Mouse (Mus musculus) bone marrow macrophage, adult 2 months (primary cell): ENCODE data around the gene Ripor2. TPM values are rescaled to one million over a fixed set of nuclear protein-coding genes. Genes with fewer than 3 reads are reported as not detected.

Experiments
- H3K27ac ChIP-seq: 2 replicates; pipeline ENCODE4 v1.5.1; 2012; ENCODE audit warnings: low read depth, low read length; ENCODE audit not compliant: insufficient read depth
- H3K4me1 ChIP-seq: 2 replicates; pipeline ENCODE4 v1.6.1; 2012; ENCODE audit warnings: low read length; ENCODE audit not compliant: control insufficient read depth, insufficient read depth
- H3K4me3 ChIP-seq: 2 replicates; pipeline ENCODE4 v1.5.1; 2012; ENCODE audit warnings: mild to moderate bottlenecking, low read length, moderate library complexity; ENCODE audit not compliant: insufficient read depth
- CTCF ChIP-seq: IDR thresholded peaks from 2 replicates; pipeline ENCODE4 v1.5.1; 2012; ENCODE audit warnings: low read depth, mild to moderate bottlenecking, low read length, moderate library complexity
- POLR2A ChIP-seq: IDR thresholded peaks from 2 replicates; pipeline ENCODE4 v1.6.1; 2012; ENCODE audit warnings: mild to moderate bottlenecking, low read depth, low read length, borderline replicate concordance
- polyA plus RNA-seq: library from polyadenylated mRNA; stranded (reverse); fragments of >200 nt; gene quantifications from 2 replicates; pipeline ENCODE4 v1.2.4, GENCODE M21; 2012; ENCODE audit not compliant: missing spikeins, insufficient read depth, insufficient read length

The Ripor2 gene
- polyA plus RNA-seq, 1 experiment, result 0.46 TPM

- H3K4me1 ChIP-seq, result peaks cover 7% of the 10 kb centered on the region
- no peak for TF ChIP-seq POLR2A
- no peak overlapping the region for H3K4me3 ChIP-seq
- H3K27ac ChIP-seq, result no peak overlapping the region
Measured at GRCm38 (mm10) chr13:24632988-24633577, 51.1 kb downstream of the Ripor2 start.

- TF ChIP-seq POLR2A, result no peak
- Histone ChIP-seq H3K4me3 (no peak overlapping the region), H3K4me1 (peaks cover 12% of the 10 kb centered on the region), H3K27ac (no peak overlapping the region)
Measured at GRCm38 (mm10) chr13:24634346-24635120, 52.5 kb downstream of the Ripor2 start.

- no peak for TF ChIP-seq CTCF
- peaks cover 24% of the 10 kb centered on the region for H3K4me1 ChIP-seq
- H3K27ac ChIP-seq, result no peak overlapping the region
- H3K4me3 ChIP-seq, result peak overlapping the region; percentile 52
Measured at GRCm38 (mm10) chr13:24638371-24639214, 56.6 kb downstream of the Ripor2 start.

GRCm38 (mm10) chr13:24639215-24640165, 57.5 kb downstream of the Ripor2 start:
- TF ChIP-seq POLR2A (no peak), CTCF (no peak)

DNA sequence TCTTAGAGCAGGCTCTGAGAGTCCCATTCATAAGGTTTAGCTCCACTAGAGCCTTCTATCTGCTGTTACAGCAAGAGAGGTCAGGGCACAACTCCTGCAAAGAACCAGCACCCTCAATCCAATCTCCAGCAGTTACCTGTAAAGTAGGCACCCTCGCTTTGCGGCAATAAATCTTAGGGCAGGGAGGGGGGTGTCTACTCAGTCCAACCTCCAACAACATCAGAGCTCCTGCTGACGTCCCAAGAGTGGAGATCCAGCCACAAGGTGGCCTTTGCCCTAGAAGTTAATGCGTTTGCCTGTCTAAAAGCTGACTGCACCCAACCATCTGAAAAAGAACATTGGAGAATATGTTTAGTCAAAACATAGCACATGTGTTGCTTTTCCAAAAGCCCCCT, 58.2 kb downstream of the Ripor2 start:
- Histone ChIP-seq H3K27ac (no peak overlapping the region), H3K4me3 (no peak overlapping the region), H3K4me1 (peaks cover 19% of the 10 kb centered on the region)

More at GRCm38 (mm10) chr13:24639215-24640165, 57.5 kb downstream of the Ripor2 start:
- Histone ChIP-seq H3K4me1 (peaks cover 19% of the 10 kb centered on the region), H3K4me3 (peak overlapping the region; percentile 52), H3K27ac (no peak overlapping the region)

GRCm38 (mm10) chr13:24640836-24641385, 58.9 kb downstream of the Ripor2 start:
- Histone ChIP-seq H3K4me3 (no peak overlapping the region), H3K27ac (no peak overlapping the region), H3K4me1 (peaks cover 19% of the 10 kb centered on the region)
- TF ChIP-seq CTCF, result no peak
- TF ChIP-seq POLR2A, result no peak

More for the DNA sequence above, 58.2 kb downstream of the Ripor2 start:
- no peak for TF ChIP-seq POLR2A
- TF ChIP-seq CTCF, result no peak

GRCm38 (mm10) chr13:24641491-24642430, 59.8 kb downstream of the Ripor2 start:
- H3K4me3 ChIP-seq, result no peak overlapping the region
- peaks cover 19% of the 10 kb centered on the region for H3K4me1 ChIP-seq
- TF ChIP-seq CTCF (no peak), POLR2A (no peak)
- H3K27ac ChIP-seq, result no peak overlapping the region

- Histone ChIP-seq H3K4me1 (peaks cover 14% of the 10 kb centered on the region), H3K27ac (no peak overlapping the region), H3K4me3 (no peak overlapping the region)
- TF ChIP-seq CTCF, result no peak
- TF ChIP-seq POLR2A, result no peak
Measured at GRCm38 (mm10) chr13:24645146-24645545, 63.2 kb downstream of the Ripor2 start.
